Mouse (Mus musculus): ENCODE measurements around the gene Ece1. TPM values are rescaled to one million over a fixed set of nuclear protein-coding genes. Genes with fewer than 3 reads are reported as not detected.
A peak's percentile ranks its signal among the peaks of the same experiment; 100 is the strongest.
"Not testable (repeated sequence)": the region's sequence is repeated elsewhere in the genome, so short reads cannot be mapped to it uniquely, and the experiment has no call there.

Gene Ece1
- total RNA-seq (2021), result 100 to 1,000 TPM in 1 of 2 experiments, 10 to 100 TPM in 1; 94.5 to 117 TPM
- long read RNA-seq, experiment 1, partial matches to known transcripts, result 47 of 84 reads
- long read RNA-seq, experiment 1, other reads (novel, unspliced or antisense), result 37 of 84 reads
- long read RNA-seq, experiment 2, full-length matches to known transcripts, result 1 of 68 reads
- long read RNA-seq, experiment 2, partial matches to known transcripts, result 40 of 68 reads
- long read RNA-seq, experiment 2, other reads (novel, unspliced or antisense), result 27 of 68 reads

DNA sequence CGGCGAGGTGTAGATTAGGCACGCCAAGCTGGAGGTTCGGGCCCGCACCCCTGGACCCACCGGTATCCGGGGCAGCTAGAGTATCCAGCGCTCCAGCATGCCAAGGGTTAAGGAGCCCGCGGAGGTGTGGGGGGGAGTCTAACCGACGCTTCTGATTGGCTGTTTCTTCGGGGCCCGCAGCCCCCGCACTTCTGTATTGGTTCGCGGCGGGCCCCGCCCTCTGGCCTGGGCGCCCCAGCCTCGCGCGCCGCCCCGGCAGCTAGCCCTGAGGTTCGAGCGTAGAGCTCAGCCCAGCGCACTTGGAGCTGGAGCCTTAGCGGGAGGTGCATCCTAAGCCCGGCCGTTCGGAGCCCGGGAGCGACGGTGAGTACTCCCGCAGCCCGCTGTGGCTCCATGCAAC, at the start of gene Ece1:
TSS of gene Ece1 (plus strand) at position 219 of the 400 bp plus-strand sequence.
- intact Hi-C loops (cut with DNase I), result loop anchor here (5.0 kb wide), 1 partner anchor 50 kb away; no protein-coding TSS in a partner anchor
- DNase-seq, result peak; percentile 91 to 93

DNA sequence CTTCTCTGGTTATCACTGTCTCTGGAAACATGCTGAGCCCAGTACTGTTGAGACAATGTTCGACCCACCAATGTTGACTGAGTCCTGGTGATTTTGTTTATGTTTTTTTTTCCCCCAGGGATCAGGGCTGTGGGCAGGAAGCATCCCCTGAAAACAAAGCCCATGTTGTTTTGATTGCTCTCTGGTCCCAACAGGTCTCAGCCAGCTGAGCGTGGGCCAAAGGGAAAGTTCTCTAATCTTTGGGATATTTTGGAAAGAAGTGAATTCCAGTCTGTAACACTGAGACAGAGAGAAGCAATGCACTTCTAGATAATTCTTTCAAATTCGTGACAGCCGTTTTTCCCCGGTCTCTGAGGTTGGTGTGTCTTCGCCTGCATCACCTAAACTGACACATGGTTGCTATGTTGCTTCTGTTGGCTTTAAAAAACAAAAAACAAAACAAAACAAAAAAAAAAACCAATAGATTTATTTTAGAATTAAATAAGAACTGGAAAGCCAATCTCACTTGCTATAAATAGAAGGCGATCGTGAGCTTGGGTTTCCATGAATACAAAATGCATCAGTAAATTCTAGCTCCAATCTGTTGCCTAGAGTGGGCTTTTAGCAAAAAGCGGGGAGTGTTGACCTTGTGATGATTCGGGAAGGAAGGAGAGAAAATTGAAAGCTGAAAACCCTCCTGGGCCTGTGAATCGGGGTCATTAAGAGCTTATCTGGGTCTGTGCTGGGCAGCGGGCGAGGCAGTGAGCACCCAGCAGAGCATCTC, 48.9 kb upstream of the Ece1 start:
- peak; percentile 28 to 58 for DNase-seq
- intact Hi-C loops (cut with DNase I), result no loop called here

DNA sequence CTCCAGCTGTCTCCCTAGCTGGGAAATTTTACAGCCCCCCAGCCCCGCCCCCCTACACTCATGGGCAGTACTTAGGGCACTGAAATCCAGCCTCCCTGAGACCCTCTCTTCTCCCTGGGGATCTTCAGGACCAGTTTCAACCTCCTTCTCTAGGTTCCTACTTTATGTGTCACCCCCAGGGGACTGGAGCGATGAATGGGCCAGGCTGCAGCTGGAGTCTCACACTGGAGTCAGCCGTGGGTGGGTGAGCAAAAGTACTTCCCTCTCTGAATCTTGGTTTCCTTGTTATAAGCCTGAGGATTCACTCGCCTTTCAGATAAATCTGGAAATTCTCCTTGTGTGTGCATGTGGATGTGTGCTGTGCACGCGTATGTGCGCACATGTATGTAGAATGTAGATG, 47.9 kb upstream of the Ece1 start:
- intact Hi-C loops (cut with DNase I), result no loop called here
- DNase-seq, result peak; percentile 25 to 53

DNA sequence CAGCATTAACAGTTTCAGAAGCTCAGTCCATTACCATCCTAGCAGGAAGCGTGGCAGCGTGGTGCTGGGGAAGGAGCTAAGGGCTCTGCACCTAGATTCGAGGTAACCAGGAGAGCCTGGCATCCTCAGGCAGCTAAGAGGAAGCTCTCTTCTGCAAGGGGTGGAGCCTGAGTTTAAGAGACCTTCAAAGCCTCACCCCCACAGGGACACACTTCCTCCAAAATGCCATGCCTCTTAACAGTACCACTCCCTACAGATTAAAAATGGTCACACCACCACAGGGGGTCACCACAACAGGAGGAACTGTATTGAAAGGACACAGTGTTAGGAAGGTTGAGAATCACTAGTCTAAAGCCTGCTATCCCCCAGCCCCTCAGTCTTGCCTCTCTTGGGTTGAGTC, 46.6 kb upstream of the Ece1 start:
- no peak for DNase-seq
- intact Hi-C loops (cut with DNase I), result no loop called here

DNA sequence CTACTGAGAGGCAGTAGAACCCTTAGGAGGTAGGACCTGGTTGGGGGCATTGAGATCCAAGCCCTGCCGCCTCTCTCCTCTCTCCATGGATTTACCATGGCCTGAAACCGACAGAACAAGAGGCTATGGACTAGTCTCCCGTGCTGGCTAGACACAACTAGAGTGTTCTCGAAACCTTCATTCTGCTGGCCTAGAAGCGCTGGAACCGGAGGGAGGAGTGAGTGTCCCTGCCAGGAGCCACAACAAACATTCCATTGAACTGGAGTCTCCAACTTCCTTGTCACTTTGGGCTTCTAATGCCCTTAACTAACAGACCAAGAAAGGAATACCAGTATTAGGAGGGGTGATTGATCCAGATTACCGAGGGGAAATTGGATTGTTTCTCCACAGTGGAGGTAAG, 45.8 kb upstream of the Ece1 start:
- intact Hi-C loops (cut with DNase I), result no loop called here
- peak in 1 of 2 experiments; percentile 30 for DNase-seq

DNA sequence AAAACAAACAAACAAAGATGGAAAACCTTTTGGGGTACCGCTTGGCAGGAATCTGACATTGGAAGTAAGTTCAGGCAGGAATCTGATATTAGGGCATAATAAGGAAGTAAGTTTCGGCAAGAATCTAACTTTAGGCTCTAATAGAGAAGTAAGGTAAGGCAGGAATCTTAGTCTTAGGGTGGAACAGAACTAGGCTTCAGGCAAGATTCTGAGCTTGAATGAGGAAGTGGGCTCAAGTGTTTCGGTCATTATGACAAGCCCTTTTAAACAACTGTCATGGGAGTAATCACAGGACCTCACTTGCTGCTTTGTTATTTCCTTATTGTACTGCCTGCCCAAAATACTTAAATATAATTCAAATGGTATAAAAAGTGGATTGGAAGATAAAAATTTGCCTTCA, 43.7 kb upstream of the Ece1 start:
- no peak for DNase-seq
- intact Hi-C loops (cut with DNase I), result no loop called here

DNA sequence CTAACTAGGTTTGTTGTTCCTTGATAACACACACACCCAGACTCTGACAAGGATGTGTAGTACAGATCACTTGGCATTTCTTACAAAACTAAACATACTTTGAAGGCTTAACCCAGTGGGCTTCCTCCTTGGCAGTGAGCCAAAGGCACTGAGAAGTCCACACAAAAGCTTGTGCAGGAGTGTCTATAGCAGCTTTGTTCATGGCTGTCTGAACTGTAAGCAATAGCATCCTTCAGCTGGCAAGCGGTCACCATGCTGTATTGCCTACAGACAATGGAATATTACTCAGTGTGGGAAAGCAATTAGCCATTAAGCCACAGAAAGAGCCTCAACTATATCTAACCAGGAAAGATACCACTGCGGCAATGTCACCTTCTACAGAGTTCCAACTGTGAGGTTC, 42.5 kb upstream of the Ece1 start:
- DNase-seq, result no peak
- intact Hi-C loops (cut with DNase I), result no loop called here

DNA sequence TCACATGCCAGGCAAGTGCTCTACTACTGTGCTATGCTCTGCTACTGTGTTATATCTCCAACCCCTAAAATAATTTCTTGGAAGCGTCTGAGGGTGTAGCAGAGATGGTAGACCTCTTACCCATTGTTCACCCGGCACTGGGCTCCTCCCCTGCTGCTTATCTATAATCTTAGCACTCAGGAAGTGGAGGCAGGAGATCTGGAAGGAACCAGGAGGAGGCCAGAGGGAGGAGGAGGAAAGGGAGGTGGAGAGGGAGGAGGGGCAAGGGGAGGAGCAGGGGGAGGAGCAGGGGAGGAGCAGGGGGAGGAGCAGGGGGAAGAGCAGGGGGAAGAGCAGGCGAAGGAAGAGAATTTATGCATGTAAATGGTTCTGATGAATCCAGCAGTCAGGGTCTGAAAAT, 41.3 kb upstream of the Ece1 start:
- no peak for DNase-seq
- intact Hi-C loops (cut with DNase I), result no loop called here

DNA sequence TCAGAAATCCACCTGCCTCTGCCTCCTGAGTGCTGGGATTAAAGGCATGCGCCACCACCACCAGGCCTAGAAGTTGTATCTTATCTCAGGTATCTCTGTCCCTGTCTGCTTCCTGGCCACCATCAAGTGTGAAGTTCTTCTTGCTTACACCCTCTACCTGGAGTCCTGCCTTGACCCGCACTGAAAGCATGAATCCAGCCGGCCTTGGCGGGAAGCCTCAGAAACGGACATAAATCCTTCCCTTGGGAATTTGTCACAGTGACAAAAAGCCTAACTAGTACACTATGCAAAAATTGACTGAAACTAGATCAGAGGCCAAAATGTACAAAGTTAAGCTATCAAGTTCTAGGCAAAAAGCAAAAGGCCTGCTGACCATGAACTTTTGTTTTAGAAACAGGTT, 39.5 kb upstream of the Ece1 start:
- intact Hi-C loops (cut with DNase I), result no loop called here
- no peak for DNase-seq

DNA sequence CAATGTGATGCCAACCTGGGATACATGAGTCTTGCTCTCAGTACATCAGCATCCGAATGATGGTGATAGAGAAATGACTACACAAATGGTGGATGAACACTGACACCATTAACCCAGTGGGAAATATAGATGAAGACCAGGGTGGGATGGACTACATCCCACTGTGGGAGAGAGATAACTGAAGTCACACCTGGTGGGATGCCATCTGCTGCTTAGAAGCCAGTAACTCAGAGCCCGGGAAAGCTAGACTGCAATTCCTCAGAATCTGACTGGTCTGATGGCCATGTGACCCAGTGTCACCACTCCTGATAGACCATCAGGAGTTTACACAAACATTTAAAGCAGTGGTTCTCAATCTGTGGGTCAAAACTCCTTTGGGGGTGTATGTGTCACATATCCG, 38.5 kb upstream of the Ece1 start:
- intact Hi-C loops (cut with DNase I), result no loop called here
- DNase-seq, result no peak

DNA sequence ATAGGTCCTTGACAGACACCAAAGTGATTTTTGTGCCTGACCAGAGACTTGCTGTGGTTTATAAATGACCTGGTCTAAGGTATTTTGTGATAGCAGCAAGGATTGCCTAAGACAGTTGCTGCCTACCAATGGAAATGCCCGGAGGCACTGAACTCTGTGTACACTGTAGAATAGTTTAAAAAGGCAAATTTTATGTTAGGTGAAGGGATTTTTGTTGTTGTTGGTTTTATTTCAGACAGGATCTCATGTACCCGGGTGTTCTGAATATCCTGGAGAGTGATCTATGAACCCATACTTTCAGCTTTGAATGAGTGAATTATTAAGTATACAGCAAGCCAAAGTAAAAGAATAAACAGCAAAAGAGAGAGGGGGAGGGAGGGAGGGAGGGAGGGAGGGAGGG, 37.2 kb upstream of the Ece1 start:
- intact Hi-C loops (cut with DNase I), result no loop called here
- no peak for DNase-seq

DNA sequence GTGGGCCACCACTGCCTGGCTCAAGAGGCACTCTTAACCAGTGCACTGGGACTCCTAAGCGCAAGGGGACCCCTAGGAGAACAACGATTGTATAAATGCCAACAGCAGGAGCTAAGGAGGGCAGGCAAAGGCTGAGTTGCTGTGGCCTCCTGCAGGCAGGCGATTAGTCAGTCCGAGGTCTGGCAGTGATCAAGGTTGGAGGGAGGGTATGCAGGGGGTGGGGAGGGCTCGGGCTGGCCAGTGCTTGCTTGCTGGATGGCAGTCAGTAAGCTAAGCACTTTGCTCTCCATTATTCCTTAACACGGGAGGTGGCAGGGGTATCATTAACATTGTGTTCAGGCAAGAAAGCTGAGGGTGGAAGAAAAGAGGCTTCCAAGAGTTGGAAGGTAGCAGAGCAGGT, 31.7 kb upstream of the Ece1 start:
- DNase-seq, result no peak
- intact Hi-C loops (cut with DNase I), result no loop called here

DNA sequence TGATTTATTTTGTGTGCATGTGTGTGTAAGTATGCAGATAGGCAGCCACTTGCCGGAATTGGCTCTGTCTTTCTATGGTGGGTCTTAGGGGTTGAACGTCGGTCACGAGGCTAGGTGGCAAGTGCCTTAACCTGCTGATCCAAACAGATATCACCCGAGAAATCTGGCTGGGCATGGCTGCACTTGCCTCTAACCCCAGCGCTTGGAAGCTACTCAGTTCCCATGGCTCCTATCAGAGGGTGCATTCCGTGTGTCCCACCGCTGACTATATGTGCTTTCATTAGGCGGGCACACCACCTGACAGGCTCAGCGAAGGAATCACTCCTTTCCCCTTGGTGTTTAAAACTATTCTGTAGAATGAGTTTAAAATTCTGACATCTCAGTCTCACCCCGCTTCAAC, 30.4 kb upstream of the Ece1 start:
- no peak for DNase-seq
- intact Hi-C loops (cut with DNase I), result no loop called here

DNA sequence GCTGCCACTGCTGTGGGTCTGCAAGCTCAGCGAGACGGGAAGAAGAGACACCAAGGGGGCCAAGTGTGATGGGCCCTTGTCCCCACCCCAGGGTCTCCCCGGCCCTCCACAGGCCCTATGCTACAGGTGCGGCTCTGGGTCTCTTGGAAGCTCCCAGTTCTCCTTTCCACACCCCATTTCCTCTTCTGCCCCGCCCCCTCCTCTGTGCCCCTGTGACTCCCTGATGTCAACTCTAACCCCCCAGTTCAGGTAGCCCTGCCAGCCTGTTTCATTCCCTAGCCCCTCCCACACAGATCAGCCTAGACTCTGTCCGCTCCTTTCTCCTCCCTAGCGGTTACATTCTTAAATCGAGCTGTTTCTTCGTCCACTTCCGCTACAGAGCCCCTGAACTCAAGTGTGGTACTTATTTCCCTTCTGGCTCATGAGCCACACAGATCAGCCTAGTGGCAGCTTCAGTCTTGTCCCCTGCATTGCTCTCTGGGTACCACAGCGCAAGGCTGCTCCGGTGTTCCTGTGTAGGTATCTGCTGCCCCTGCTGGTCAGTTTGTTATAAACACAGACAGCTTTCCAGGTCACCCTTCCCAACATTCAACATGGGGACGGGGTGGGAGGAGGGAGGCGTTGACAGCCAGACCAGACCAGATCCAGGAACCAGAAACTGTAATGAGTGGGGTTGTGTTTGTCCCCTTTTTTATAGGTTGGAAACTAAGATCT, 26.3 kb upstream of the Ece1 start:
- peak; percentile 81 to 86 for DNase-seq
- intact Hi-C loops (cut with DNase I), result loop anchor here (1.0 to 2.0 kb wide), 2 partner anchors 39 to 105 kb away; partner anchors contain the start of gene Alpl

DNA sequence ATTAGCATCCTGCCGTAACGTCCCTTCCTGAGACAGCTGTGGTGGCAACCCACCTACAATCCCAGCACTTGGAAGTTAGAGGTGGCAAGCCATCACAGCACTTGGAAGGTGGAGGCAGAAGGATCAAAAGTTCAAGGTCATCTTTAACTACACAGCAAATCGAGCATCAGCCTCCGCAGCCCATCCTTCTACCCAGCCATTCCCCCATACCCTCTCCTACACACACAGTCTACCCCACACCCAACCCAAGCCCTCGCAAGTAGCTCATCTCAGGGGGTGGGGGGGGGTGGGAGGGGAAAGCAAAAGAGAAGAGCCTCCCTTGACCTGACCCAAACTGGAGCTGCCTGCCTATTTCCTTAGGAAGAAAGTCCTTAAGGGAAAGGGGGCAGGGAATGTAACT, 25.3 kb upstream of the Ece1 start:
- no peak for DNase-seq
- intact Hi-C loops (cut with DNase I), result loop anchor here (1.0 to 2.0 kb wide), 2 partner anchors 40 to 106 kb away; partner anchors contain the start of gene Alpl

DNA sequence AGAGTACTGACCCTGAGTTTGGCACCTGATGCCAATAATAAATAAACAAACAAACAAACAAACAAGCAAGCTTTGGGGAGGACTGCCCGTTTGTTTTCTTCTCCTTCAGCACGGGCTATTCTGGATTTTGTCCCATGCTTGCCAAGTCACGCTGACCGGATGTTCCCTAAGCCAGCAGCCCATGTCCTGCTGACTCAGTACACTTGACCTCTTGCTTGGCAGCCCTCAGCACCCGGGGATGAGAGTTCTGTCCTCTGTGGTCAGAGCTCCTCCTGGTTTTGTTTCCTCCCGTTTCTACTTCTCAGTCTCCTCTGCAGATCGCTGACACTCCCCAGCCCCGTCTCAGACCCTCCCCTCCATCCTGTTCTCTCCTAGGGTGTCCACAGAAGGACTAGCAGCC, 24.2 kb upstream of the Ece1 start:
- peak; percentile 28 to 33 for DNase-seq
- intact Hi-C loops (cut with DNase I), result loop anchor here (2.0 kb wide), 1 partner anchor 41 kb away; the partner anchor contains the start of gene Alpl

DNA sequence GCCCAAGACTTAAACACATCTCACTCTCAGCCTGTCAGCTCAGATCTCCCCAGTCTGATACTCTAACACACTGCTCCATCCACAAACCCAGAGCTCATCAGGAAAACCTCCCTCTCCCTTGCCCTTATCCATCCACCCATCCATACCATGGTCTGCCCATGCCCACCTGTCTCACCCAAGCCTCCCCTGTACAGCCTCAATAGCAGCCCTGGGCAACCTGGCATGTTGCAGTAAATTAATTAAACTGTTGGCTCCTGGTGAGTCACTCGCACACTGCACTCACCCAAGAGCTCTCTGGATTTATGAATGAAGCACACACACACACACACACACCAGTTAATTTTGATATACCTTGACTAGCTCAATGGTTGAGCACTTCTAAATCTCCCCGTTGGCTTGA, 23.2 kb upstream of the Ece1 start:
- no peak for DNase-seq
- intact Hi-C loops (cut with DNase I), result no loop called here

DNA sequence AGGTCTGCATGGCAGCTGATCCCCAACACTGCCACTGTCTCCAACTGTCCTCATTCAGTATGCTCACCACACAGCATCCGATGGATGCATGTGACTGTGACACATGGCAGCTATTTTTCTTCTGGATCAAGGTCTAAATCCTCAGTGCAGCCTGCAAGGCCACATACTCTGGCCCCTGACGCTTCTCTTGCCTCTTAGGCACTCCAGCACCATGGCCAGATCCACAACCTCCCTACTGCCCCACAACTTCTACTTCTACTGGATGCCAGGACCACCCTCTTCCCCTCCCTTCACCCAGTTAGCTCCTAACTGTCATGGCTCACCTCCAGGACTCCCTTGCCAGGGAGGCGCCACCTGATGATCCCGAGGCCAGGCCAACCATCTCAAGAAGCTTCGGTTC, 22.6 kb upstream of the Ece1 start:
- no peak for DNase-seq
- intact Hi-C loops (cut with DNase I), result no loop called here

DNA sequence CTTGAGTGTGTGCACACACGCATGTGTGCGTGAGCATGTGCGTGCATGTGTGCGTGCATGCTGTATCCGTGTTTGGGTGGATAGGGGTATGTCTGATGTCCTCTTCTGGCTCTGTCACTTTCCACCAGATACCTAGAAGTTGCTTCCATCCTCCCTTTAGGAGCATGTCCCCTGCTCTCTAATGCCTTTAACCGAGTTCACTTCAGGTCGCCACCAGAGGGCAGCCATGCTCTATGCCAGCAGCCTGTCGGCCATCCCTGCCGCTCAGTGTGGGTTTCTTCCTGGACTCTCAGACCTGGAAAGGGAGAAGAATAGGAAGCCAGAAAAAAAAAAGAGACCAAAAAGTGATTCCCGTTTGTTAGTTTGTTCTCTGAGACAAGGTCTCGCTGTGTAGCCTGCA, 17.4 kb upstream of the Ece1 start:
- DNase-seq, result peak; percentile 82 to 89
- intact Hi-C loops (cut with DNase I), result loop anchor here (1.0 to 5.0 kb wide), 3 partner anchors 100 to 263 kb away; no protein-coding TSS in a partner anchor

DNA sequence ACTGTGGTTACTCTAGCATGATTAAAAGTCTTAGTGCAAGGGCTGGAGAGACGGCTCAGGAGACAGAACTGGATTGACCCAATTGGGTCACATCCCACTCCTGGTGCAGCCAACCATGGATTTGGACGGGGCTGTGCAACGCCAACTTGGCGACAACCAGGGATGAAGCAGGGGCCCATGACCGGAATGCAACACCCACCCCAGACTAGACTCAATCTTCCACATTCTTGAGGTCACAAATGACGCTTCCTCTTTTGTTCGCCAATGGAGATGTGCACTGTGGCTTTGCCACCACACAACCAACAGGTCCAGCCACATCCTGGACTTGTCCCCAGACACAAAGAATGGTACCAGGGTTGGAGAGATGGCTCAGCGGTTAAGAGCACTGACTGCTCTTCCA, 14.4 kb upstream of the Ece1 start:
- DNase-seq; intact Hi-C loops (cut with DNase I): not testable (repeated sequence)

DNA sequence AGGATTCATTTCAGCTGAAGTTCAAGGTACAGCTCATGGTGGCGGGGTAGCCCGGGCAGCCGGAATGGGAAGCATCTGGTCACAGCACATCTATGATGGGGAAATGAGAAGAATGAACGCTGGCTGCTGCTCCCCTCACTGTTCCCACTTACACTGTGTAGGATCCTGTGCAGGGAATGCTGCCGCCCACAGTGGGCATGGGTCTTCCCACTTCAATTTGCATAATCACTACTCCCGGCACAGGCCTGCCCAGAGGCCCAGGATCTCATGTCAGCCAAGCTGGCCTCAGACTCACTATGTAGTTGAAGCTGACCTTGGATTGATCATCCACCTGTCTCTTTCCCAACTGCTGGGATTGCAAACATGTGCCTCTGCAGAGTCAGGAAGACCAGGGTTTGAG, 11.9 kb upstream of the Ece1 start:
- intact Hi-C loops (cut with DNase I), result no loop called here
- DNase-seq, result no peak
